Mouse (Mus musculus) embryonic facial prominence, embryonic 13.5 days (tissue): ENCODE data around the gene Top3b. TPM values are rescaled to one million over a fixed set of nuclear protein-coding genes. Genes with fewer than 3 reads are reported as not detected.
"Not testable (repeated sequence)": the region's sequence is repeated elsewhere in the genome, so short reads cannot be mapped to it uniquely, and the experiment has no call there.

Source experiments
- ATAC-seq: fragments of 200-750 bp; cut with Nextera tagmentation; 2 replicates; pipeline ENCODE4 v1.8.0; 2017; ENCODE audit warnings: low read depth; ENCODE audit not compliant: insufficient number of reproducible peaks, insufficient read depth, low FRiP score, low TSS enrichment
- H3K27ac ChIP-seq: fragments of 300-500 bp; sonication (generic); 2 replicates; pipeline ENCODE4 v1.5.1; 2015; ENCODE audit warnings: moderate library complexity, mild to moderate bottlenecking, inconsistent platforms
- H3K27me3 ChIP-seq: fragments of 300-500 bp; sonication (generic); 2 replicates; pipeline ENCODE4 v1.6.1; 2015; ENCODE audit warnings: mild to moderate bottlenecking, inconsistent platforms
- H3K36me3 ChIP-seq: fragments of 300-500 bp; sonication (generic); 2 replicates; pipeline ENCODE4 v1.6.1; 2015; ENCODE audit warnings: mild to moderate bottlenecking, inconsistent platforms
- H3K4me1 ChIP-seq: fragments of 300-500 bp; sonication (generic); 2 replicates; pipeline ENCODE4 v1.6.1; 2015; ENCODE audit warnings: inconsistent platforms
- H3K4me2 ChIP-seq: fragments of 300-500 bp; sonication (generic); 2 replicates; pipeline ENCODE4 v1.6.1; 2015; ENCODE audit warnings: moderate library complexity, mild to moderate bottlenecking, inconsistent platforms
- H3K4me3 ChIP-seq: fragments of 300-500 bp; sonication (generic); 2 replicates; pipeline ENCODE4 v1.5.1; 2015; ENCODE audit warnings: mild to moderate bottlenecking, inconsistent platforms
- H3K9ac ChIP-seq: fragments of 300-500 bp; sonication (generic); 2 replicates; pipeline ENCODE4 v1.6.1; 2015; ENCODE audit warnings: mild to moderate bottlenecking, inconsistent platforms
- H3K9me3 ChIP-seq: fragments of 300-500 bp; sonication (generic); 2 replicates; pipeline ENCODE4 v1.6.1; 2016; ENCODE audit warnings: inconsistent platforms
- WGBS: fragments of 180-500 bp; shearing (Covaris S2); methylation state at CpG from one replicate; pipeline ENCODE4 v1.1.7; 2015; ENCODE audit warnings: mixed read lengths; 5-methylcytosine and 5-hydroxymethylcytosine counted together
- polyA plus RNA-seq: library from polyadenylated mRNA; unstranded; fragments of >200 nt; fragmentation: Nextera tagmentation; extraction: Ambion mirVana; gene quantifications from 2 replicates; pipeline ENCODE4 v1.2.1, GENCODE M21; 2015

The Top3b gene
- polyA plus RNA-seq, 1 experiment from 2014 or later: 73.7 TPM

DNA sequence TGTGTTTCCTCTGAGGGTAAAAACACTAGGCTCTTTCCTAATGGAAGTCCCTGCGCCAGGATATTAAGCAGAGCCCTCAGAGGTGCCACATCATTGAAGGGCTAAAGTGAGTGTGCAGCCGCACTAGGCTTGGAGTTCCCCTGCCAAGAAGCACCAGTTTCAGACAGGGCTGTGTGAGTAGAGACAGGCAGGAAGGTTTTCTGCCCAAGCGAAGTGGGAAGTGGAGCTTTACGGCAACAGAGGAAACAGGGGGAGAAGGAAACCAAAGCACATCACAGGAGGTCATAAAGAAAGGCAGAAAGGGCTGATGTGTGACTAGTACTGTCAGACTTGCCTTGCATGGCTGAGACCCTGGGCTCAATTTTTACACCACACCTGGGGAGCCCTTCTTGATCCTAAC is 31.8 kb downstream of the Top3b start:
- no peak for ATAC-seq
- H3K9me3 ChIP-seq: no peaks in the 10 kb centered on the region
- no peaks in the 10 kb centered on the region for H3K27me3 ChIP-seq
- no peak overlapping the region for H3K27ac ChIP-seq
- WGBS: 79% methylated on average over 4 of the region's 4 CpGs
- no peak overlapping the region for H3K9ac ChIP-seq
- H3K4me2 ChIP-seq: no peak overlapping the region
- H3K4me3 ChIP-seq: no peak overlapping the region
- H3K4me1 ChIP-seq: peaks cover 10% of the 10 kb centered on the region
- H3K36me3 ChIP-seq: peaks cover 43% of the 10 kb centered on the region

- Histone ChIP-seq H3K9me3 (no peaks in the 10 kb centered on the region), H3K4me2 (no peak overlapping the region), H3K4me3 (no peak overlapping the region), H3K4me1 (peaks cover 4% of the 10 kb centered on the region; the same call in 1 of the 2 replicates), H3K27ac (no peak overlapping the region), H3K9ac (no peak overlapping the region), H3K36me3 (peaks cover 52% of the 10 kb centered on the region), H3K27me3 (no peaks in the 10 kb centered on the region)
- 82% methylated on average over 5 of the region's 5 CpGs for whole genome bisulfite sequencing
- ATAC-seq: no peak
These were observed 32.7 kb downstream of the Top3b start for GRCm38 (mm10) chr16:16903188-16903587.

- H3K4me1 ChIP-seq: 0 out of 2 replicates have a peak, but pooled peaks cover 4% of the 10 kb centered on the region
- no peak overlapping the region for H3K27ac ChIP-seq
These were observed 37.3 kb downstream of the Top3b start for GRCm38 (mm10) chr16:16907799-16908198.

GRCm38 (mm10) chr16:16911641-16912597 is 41.4 kb downstream of the Top3b start:
- Histone ChIP-seq H3K4me3 (no peak overlapping the region), H3K27ac (peak overlapping the region; percentile 62)
- peak; percentile 87 for ATAC-seq

More at GRCm38 (mm10) chr16:16907799-16908198, 37.3 kb downstream of the Top3b start:
- H3K27me3 ChIP-seq: no peaks in the 10 kb centered on the region
- no peak overlapping the region for H3K4me2 ChIP-seq
- no peak for ATAC-seq
- H3K9ac ChIP-seq: no peak overlapping the region
- no peaks in the 10 kb centered on the region for H3K9me3 ChIP-seq
- H3K36me3 ChIP-seq: peaks cover 88% of the 10 kb centered on the region
- no peak overlapping the region for H3K4me3 ChIP-seq
- WGBS: 74% methylated on average over 6 of the region's 6 CpGs

GRCm38 (mm10) chr16:16913440-16913839 is 42.9 kb downstream of the Top3b start:
- peaks cover 92% of the 10 kb centered on the region for H3K36me3 ChIP-seq
- ATAC-seq: no peak
- no peaks in the 10 kb centered on the region for H3K27me3 ChIP-seq
- no peaks in the 10 kb centered on the region for H3K9me3 ChIP-seq
- no peak overlapping the region for H3K27ac ChIP-seq
- 78% methylated on average over 1 of the region's 1 CpGs for WGBS
- no peak overlapping the region for H3K4me3 ChIP-seq
- no peak overlapping the region for H3K4me2 ChIP-seq
- no peak overlapping the region for H3K9ac ChIP-seq
- H3K4me1 ChIP-seq: 0 out of 2 replicates have a peak, but pooled peaks cover 4% of the 10 kb centered on the region

More at GRCm38 (mm10) chr16:16911641-16912597, 41.4 kb downstream of the Top3b start:
- Histone ChIP-seq H3K9me3 (no peaks in the 10 kb centered on the region), H3K9ac (peak overlapping the region; percentile 40; the same call in 1 of the 2 replicates), H3K36me3 (peaks cover 92% of the 10 kb centered on the region), H3K27me3 (no peaks in the 10 kb centered on the region), H3K4me2 (no peak overlapping the region), H3K4me1 (0 out of 2 replicates have a peak, but pooled peaks cover 4% of the 10 kb centered on the region)
- 34% methylated on average over 13 of the region's 13 CpGs for WGBS

- Histone ChIP-seq H3K4me3 (no peak overlapping the region), H3K27ac (no peak overlapping the region), H3K4me1 (no peaks in the 10 kb centered on the region), H3K9ac (no peak overlapping the region), H3K4me2 (no peak overlapping the region), H3K9me3 (no peaks in the 10 kb centered on the region), H3K27me3 (no peaks in the 10 kb centered on the region), H3K36me3 (peaks cover 96% of the 10 kb centered on the region)
- WGBS: 94% methylated on average over 7 of the region's 7 CpGs
- ATAC-seq: no peak
These were observed 48.0 kb downstream of the Top3b start for GRCm38 (mm10) chr16:16918441-16919117.

- Histone ChIP-seq H3K9ac (no peak overlapping the region), H3K4me3 (no peak overlapping the region), H3K4me1 (no peaks in the 10 kb centered on the region), H3K27ac (no peak overlapping the region), H3K36me3 (peaks cover 93% of the 10 kb centered on the region), H3K4me2 (no peak overlapping the region), H3K27me3 (no peaks in the 10 kb centered on the region), H3K9me3 (no peaks in the 10 kb centered on the region)
- WGBS: 67% methylated on average over 3 of the region's 3 CpGs
- ATAC-seq: no peak
These were observed 50.5 kb downstream of the Top3b start for GRCm38 (mm10) chr16:16921021-16921435.

DNA sequence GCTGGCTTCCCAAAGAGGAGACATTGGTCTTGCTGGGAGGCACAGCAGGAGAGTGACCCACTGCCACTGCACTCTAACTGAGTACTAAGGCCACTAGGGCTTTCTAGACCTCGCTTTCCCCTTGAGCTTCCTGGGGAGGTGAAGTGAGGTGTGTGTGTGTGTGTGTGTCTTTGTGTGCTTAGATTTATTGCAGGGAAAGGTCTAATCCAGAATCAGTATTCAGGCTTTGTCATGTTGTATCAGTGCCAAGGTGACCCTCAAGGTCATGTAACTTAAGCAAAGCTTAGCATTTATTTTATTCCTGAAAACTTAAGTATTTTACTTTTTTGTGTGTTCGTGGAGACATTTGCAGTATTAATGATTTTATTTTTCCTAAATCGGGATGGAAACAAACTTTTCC is 53.9 kb downstream of the Top3b start:
- Histone ChIP-seq H3K27ac (no peak overlapping the region), H3K9me3 (no peaks in the 10 kb centered on the region), H3K36me3 (peaks cover 65% of the 10 kb centered on the region), H3K27me3 (no peaks in the 10 kb centered on the region), H3K9ac (no peak overlapping the region), H3K4me2 (no peak overlapping the region), H3K4me1 (no peaks in the 10 kb centered on the region), H3K4me3 (no peak overlapping the region)
- no peak for ATAC-seq
- 92% methylated on average over 3 of the region's 3 CpGs for WGBS

GRCm38 (mm10) chr16:16926536-16926935 is 56.0 kb downstream of the Top3b start:
- no peak overlapping the region for H3K9ac ChIP-seq
- H3K27ac ChIP-seq: no peak overlapping the region
- H3K36me3 ChIP-seq: peaks cover 47% of the 10 kb centered on the region
- 62% methylated on average over 5 of the region's 5 CpGs for WGBS
- H3K4me1 ChIP-seq: no peaks in the 10 kb centered on the region
- no peaks in the 10 kb centered on the region for H3K9me3 ChIP-seq
- no peaks in the 10 kb centered on the region for H3K27me3 ChIP-seq
- 0 out of 2 replicates have a peak, but pooled peaks have one; percentile 16 for ATAC-seq
- H3K4me3 ChIP-seq: no peak overlapping the region
- H3K4me2 ChIP-seq: no peak overlapping the region

DNA sequence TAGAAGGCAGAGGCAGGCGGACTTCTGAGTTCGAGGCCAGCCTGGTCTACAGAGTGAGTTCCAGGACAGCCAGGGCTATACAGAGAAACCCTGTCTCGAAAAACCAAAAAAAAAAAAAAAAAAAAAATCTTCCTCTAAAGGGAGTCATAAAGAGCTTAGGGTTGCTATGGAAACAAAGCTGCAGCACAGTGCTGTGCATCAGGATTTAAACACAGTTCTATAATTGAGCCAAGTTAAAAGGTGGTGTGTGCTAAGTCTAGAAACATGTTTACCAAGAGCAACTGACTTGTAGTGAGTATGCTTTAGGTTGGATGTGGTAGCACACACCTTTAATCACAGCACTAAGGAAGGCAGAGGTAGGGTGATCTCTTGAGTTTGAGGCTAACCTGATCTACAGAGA is 58.4 kb downstream of the Top3b start:
- not testable (repeated sequence) for H3K27me3 ChIP-seq, H3K4me1 ChIP-seq, H3K4me3 ChIP-seq, ATAC-seq, H3K9me3 ChIP-seq, H3K9ac ChIP-seq, H3K4me2 ChIP-seq, H3K27ac ChIP-seq
- peaks cover 24% of the 10 kb centered on the region for H3K36me3 ChIP-seq
- WGBS: 74% methylated on average over 3 of the region's 3 CpGs

DNA sequence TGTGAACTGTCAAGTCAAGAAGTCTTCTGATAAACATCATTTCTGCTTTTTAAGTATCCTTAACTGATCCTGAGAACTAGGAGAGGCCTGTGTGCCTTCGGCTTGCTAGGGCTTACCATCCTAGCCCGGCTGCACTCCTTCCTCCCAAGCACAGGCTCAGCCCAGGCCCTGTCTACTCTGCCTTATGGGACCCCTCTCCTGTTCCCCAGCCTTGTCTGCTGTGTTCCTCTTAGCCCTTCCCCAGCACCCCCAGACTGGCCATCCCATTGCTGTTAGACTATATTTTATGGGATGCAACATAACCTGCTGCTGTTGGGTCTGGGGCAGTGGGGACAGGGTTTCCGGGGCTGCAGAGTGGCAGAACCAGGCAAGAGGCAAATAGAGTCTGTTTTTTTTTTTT is 59.8 kb downstream of the Top3b start:
- Histone ChIP-seq H3K9ac (no peak overlapping the region), H3K9me3 (no peaks in the 10 kb centered on the region; the same call in 1 of the 2 replicates), H3K4me1 (no peaks in the 10 kb centered on the region), H3K4me3 (no peak overlapping the region), H3K4me2 (no peak overlapping the region), H3K36me3 (peaks cover 11% of the 10 kb centered on the region; the same call in 1 of the 2 replicates), H3K27ac (no peak overlapping the region), H3K27me3 (no peaks in the 10 kb centered on the region)
- no peak for ATAC-seq
- 92% methylated on average over 3 of the region's 3 CpGs for WGBS
